In the genomic region with DNA sequence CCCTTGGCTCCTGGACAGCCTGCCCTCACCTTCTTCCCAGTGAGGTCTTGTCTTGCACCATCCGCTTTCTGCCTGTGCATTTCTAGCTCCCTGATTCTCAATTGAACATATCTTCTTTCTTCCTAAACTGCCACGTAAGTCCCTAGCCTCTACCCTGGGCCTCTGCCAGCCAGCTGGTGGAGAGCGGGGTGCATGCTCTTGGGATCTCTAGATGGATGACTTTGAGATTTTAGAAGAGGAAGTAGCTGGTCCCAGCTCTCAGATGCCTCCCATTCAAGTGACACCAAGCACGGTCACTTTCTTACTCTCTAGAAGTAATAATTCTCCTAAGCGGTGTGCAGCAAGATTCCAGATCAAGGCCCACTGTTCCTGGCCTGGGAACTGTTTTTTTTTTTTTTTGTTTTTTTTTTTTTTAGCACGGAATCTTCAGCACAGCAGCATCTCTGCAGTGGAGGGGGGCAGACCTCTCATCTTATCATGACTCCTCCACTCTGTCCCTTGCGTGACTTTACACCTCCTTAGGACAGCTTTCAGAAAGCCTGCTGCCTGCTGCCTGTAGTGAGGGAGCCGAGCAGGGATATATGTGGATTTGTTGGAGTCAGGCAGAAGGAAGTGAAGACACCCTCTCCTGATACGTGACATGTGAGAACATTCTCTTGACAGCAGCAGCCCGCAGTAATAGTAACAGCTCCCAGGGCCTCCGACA, we compare ENCODE assay signal across 21 mouse cellular contexts.
DNase-seq lines count a peak whose midpoint lies in the region; ATAC-seq and TF ChIP-seq lines count a peak whose summit lies in the region.
"Had no signal": no experiment of that assay in that cellular context is flagged by ENCODE, and none has a peak within 500 bp of the region (broad histone marks: within the 10 kb centered on the region; RNA-seq: fewer than 3 reads in every experiment).

No protein-coding gene starts in this region.

- H3K36me3 ChIP-seq in forebrain, postnatal 0 days (ENCODE audit: insufficient read depth), result no peaks in the 10 kb centered on the region
- no peaks in the 10 kb centered on the region for H3K36me3 ChIP-seq in forebrain, embryonic 13.5 days (ENCODE audit: poor library complexity, severe bottlenecking)
- H3K36me3 ChIP-seq in lung, embryonic 14.5 days (ENCODE audit: insufficient read depth), result no peaks in the 10 kb centered on the region
- H3K36me3 ChIP-seq: embryonic facial prominence, embryonic 15.5 days; forebrain, embryonic 10.5 days; hindbrain, embryonic 10.5 days; intestine, embryonic 15.5 days had no signal

- 78% methylated on average over 11 of the region's 11 CpGs for WGBS in forebrain, postnatal 0 days
- 84% methylated on average over 11 of the region's 11 CpGs for WGBS in forebrain, embryonic 13.5 days
- 40% methylated on average over 11 of the region's 11 CpGs for WGBS in lung, embryonic 14.5 days
- 71% methylated on average over 11 of the region's 11 CpGs for WGBS in lung, adult 2 months

- peak; percentile 54 for ATAC-seq in forebrain, postnatal 0 days
- ATAC-seq in forebrain, embryonic 13.5 days, result no peak
- peak; percentile 41; the same call in 1 of the 2 replicates for ATAC-seq in lung, embryonic 14.5 days (ENCODE audit: insufficient read depth)
- ATAC-seq in granulocyte monocyte progenitor cell, adult 5-6 weeks (replicated peaks; ENCODE audit: poor library complexity, severe bottlenecking), result peak; percentile 88
- no peak for ATAC-seq in monocyte, adult 5-6 weeks (replicated peaks; ENCODE audit: insufficient number of reproducible peaks, low FRiP score, low TSS enrichment, poor library complexity, severe bottlenecking)
- ATAC-seq: intestine, embryonic 15.5 days had no signal

- no peak overlapping the region for H3K27ac ChIP-seq in forebrain, postnatal 0 days (ENCODE audit: low read depth, low read length)
- H3K27ac ChIP-seq in forebrain, embryonic 13.5 days, result no peak overlapping the region
- no peak overlapping the region for H3K27ac ChIP-seq in lung, embryonic 14.5 days (ENCODE audit: low read depth)
- H3K27ac ChIP-seq: embryonic facial prominence, embryonic 15.5 days; forebrain, embryonic 10.5 days; hindbrain, embryonic 10.5 days; hindbrain, embryonic 14.5 days; intestine, embryonic 15.5 days had no signal

- H3K27me3 ChIP-seq in forebrain, postnatal 0 days (ENCODE audit: insufficient read depth, low read length), result no peaks in the 10 kb centered on the region
- H3K27me3 ChIP-seq in forebrain, embryonic 13.5 days, result no peaks in the 10 kb centered on the region
- H3K27me3 ChIP-seq in lung, embryonic 14.5 days (ENCODE audit: insufficient read depth, low read length), result no peaks in the 10 kb centered on the region
- H3K27me3 ChIP-seq: embryonic facial prominence, embryonic 15.5 days; intestine, embryonic 15.5 days had no signal

- no peak for TF ChIP-seq POLR2A in lung, adult 2 months (IDR thresholded peaks at IDR 0.05; ENCODE audit: borderline replicate concordance, extremely low read depth, low read depth, low read length)

- no peak overlapping the region for H3K4me3 ChIP-seq in forebrain, postnatal 0 days (ENCODE audit: low read depth, low read length)
- no peak overlapping the region for H3K4me3 ChIP-seq in forebrain, embryonic 13.5 days
- H3K4me3 ChIP-seq in lung, embryonic 14.5 days (ENCODE audit: low read depth, low read length), result no peak overlapping the region
- no peak overlapping the region for H3K4me3 ChIP-seq in lung, adult 2 months (replicated peaks; ENCODE audit: extremely low read depth, low read depth, low read length)
- H3K4me3 ChIP-seq: embryonic facial prominence, embryonic 15.5 days; erythroblast, embryonic 14.5 days; forebrain, embryonic 10.5 days; hindbrain, embryonic 10.5 days; intestine, embryonic 15.5 days had no signal

- no peak for TF ChIP-seq CTCF in forebrain, postnatal 0 days (IDR thresholded peaks at IDR 0.05; ENCODE audit: low read depth)
- TF ChIP-seq CTCF in lung, embryonic 14.5 days (IDR thresholded peaks at IDR 0.05; ENCODE audit: low read depth), result no peak
- TF ChIP-seq CTCF in lung, adult 2 months (IDR thresholded peaks at IDR 0.05; ENCODE audit: insufficient read depth, low read length), result no peak

- no peaks in the 10 kb centered on the region for H3K4me1 ChIP-seq in forebrain, postnatal 0 days (ENCODE audit: insufficient read depth)
- H3K4me1 ChIP-seq in forebrain, embryonic 13.5 days, result 0 out of 2 replicates have a peak, but pooled peaks cover 4% of the 10 kb centered on the region
- H3K4me1 ChIP-seq in lung, embryonic 14.5 days (ENCODE audit: insufficient read depth), result no peaks in the 10 kb centered on the region
- H3K4me1 ChIP-seq in lung, adult 2 months (ENCODE audit: control insufficient read depth, insufficient read depth, low read length), result no peaks in the 10 kb centered on the region
- H3K4me1 ChIP-seq: hindbrain, embryonic 10.5 days; intestine, embryonic 15.5 days had no signal

- peaks cover 4% of the 10 kb centered on the region; the same call in 1 of the 2 replicates for H3K9me3 ChIP-seq in forebrain, postnatal 0 days (ENCODE audit: low read length)
- no peaks in the 10 kb centered on the region for H3K9me3 ChIP-seq in forebrain, embryonic 13.5 days (replicated peaks)
- no peaks in the 10 kb centered on the region for H3K9me3 ChIP-seq in lung, embryonic 14.5 days (ENCODE audit: low read depth, low read length)
- H3K9me3 ChIP-seq: embryonic facial prominence, embryonic 15.5 days; forebrain, embryonic 10.5 days; hindbrain, embryonic 10.5 days; intestine, embryonic 15.5 days had no signal

- no peak overlapping the region for H3K9ac ChIP-seq in forebrain, postnatal 0 days
- H3K9ac ChIP-seq in forebrain, embryonic 13.5 days, result no peak overlapping the region
- H3K9ac ChIP-seq in lung, embryonic 14.5 days, result no peak overlapping the region
- H3K9ac ChIP-seq: embryonic facial prominence, embryonic 15.5 days; hindbrain, embryonic 14.5 days; intestine, embryonic 15.5 days had no signal

- no peak for DNase-seq in forebrain, postnatal 0 days
- peak; percentile 46 for DNase-seq in lung, embryonic 14.5 days
- no peak for DNase-seq in lung, adult 2 months
- peak; percentile 5 for DNase-seq in 416B (ENCODE audit: low read depth)
- no peak for DNase-seq in spleen, postnatal 10 days (ENCODE audit: low spot score in 2 of 2)
- DNase-seq: adrenal gland, adult 2 months; adrenal gland, postnatal 25 days; cerebellum, adult 18-20 months; cerebellum, adult 9-11 months; cerebellum, postnatal 36 days; gastrocnemius, postnatal 10 days; heart, postnatal 14 days had no signal

- no peak overlapping the region for H3K4me2 ChIP-seq in forebrain, postnatal 0 days (ENCODE audit: low read depth)
- H3K4me2 ChIP-seq in forebrain, embryonic 13.5 days, result no peak overlapping the region
- no peak overlapping the region for H3K4me2 ChIP-seq in lung, embryonic 14.5 days
- H3K4me2 ChIP-seq: embryonic facial prominence, embryonic 15.5 days; hindbrain, embryonic 14.5 days; intestine, embryonic 15.5 days had no signal

Comparison
In these comparisons a context has a peak if more than half of its experiments do, and no peak if none do; other contexts are left out.
1. ATAC-seq: peak in forebrain, postnatal 0 days (single experiment), lung, embryonic 14.5 days (single experiment) and granulocyte monocyte progenitor cell, adult 5-6 weeks (single experiment); none in forebrain, embryonic 13.5 days (single experiment) and monocyte, adult 5-6 weeks (single experiment).
2. DNase-seq: peak in lung, embryonic 14.5 days (single experiment) and 416B (single experiment); none in forebrain, postnatal 0 days (single experiment), lung, adult 2 months (single experiment) and spleen, postnatal 10 days (0 of 2).